Mouse (Mus musculus) neural tube, embryonic 14.5 days (tissue): Measurements from ENCODE around the gene Rraga. TPM values are rescaled to one million over a fixed set of nuclear protein-coding genes. Genes with fewer than 3 reads are reported as not detected.

Experiments used
- ATAC-seq: fragments of 200-750 bp; cut with Nextera tagmentation; 2 replicates; pipeline ENCODE4 v1.8.0; 2017; ENCODE audit warnings: low read depth, mild to moderate bottlenecking, moderate TSS enrichment, moderate library complexity
- H3K27ac ChIP-seq: fragments of 300-500 bp; sonication (generic); 2 replicates; pipeline ENCODE4 v1.5.1; 2014; ENCODE audit warnings: low read depth, mild to moderate bottlenecking, control low read depth, low read length, moderate library complexity, mixed read lengths
- H3K27me3 ChIP-seq: fragments of 300-500 bp; sonication (generic); 2 replicates; pipeline ENCODE4 v1.6.1; 2014; ENCODE audit warnings: low read length; ENCODE audit not compliant: control insufficient read depth, insufficient read depth
- H3K36me3 ChIP-seq: fragments of 300-500 bp; sonication (generic); 2 replicates; pipeline ENCODE4 v1.6.1; 2014; ENCODE audit warnings: low read length, mixed read lengths; ENCODE audit not compliant: control insufficient read depth, insufficient read depth
- H3K4me1 ChIP-seq: fragments of 300-500 bp; sonication (generic); 2 replicates; pipeline ENCODE4 v1.6.1; 2014; ENCODE audit warnings: low read length; ENCODE audit not compliant: control insufficient read depth, insufficient read depth
- H3K4me2 ChIP-seq: fragments of 300-500 bp; sonication (generic); 2 replicates; pipeline ENCODE4 v1.6.1; 2014; ENCODE audit warnings: mild to moderate bottlenecking, low read depth, low read length, control low read depth
- H3K4me3 ChIP-seq: fragments of 300-500 bp; sonication (generic); 2 replicates; pipeline ENCODE4 v1.5.1; 2014; ENCODE audit warnings: low read depth, low read length, control low read depth, mixed read lengths
- H3K9ac ChIP-seq: fragments of 300-500 bp; sonication (generic); replicated peaks from 2 replicates; pipeline ENCODE4 v1.6.1; 2014; ENCODE audit warnings: low read depth, mild to moderate bottlenecking, control low read depth, low read length, mixed read lengths
- H3K9me3 ChIP-seq: fragments of 300-500 bp; sonication (generic); 2 replicates; pipeline ENCODE4 v1.6.1; 2016; ENCODE audit warnings: low read length; ENCODE audit not compliant: control insufficient read depth
- WGBS: fragments of 180-500 bp; shearing (Covaris S2); extraction: QIAGEN DNeasy Blood & Tissue Kit; methylation state at CpG from one replicate; pipeline ENCODE4 v1.1.7; 2014; 5-methylcytosine and 5-hydroxymethylcytosine counted together
- polyA plus RNA-seq: library from polyadenylated mRNA; unstranded; fragments of >200 nt; fragmentation: Nextera tagmentation; extraction: Ambion mirVana; gene quantifications from 2 replicates; pipeline ENCODE4 v1.2.1, GENCODE M21; 2014

Gene Rraga
- 135 and 154 TPM in 2 replicates for polyA plus RNA-seq

GRCm38 (mm10) chr4:86575283-86575983, at the start of gene Rraga:
Rraga (plus strand) TSS chr4:86575668.
- WGBS: under 1% methylated on average over 53 of the region's 53 CpGs
- Histone ChIP-seq H3K36me3 (peaks cover 3% of the 10 kb centered on the region; the same call in 1 of the 2 replicates), H3K4me2 (peak within 1 kb of the TSS; percentile 67), H3K27ac (peak within 1 kb of the TSS; percentile 96), H3K9me3 (no peaks in the 10 kb centered on the region), H3K27me3 (no peaks in the 10 kb centered on the region), H3K9ac (peak within 1 kb of the TSS; percentile 89), H3K4me3 (peak within 1 kb of the TSS; percentile 68), H3K4me1 (peaks cover 19% of the 10 kb centered on the region; the same call in 1 of the 2 replicates)
- peak; percentile 98 for ATAC-seq

GRCm38 (mm10) chr4:86527162-86528136, 48.0 kb upstream of the Rraga start:
- Histone ChIP-seq H3K27ac (no peak overlapping the region), H3K4me3 (no peak overlapping the region), H3K36me3 (no peaks in the 10 kb centered on the region), H3K9ac (no peak overlapping the region), H3K4me2 (no peak overlapping the region), H3K4me1 (no peaks in the 10 kb centered on the region), H3K9me3 (no peaks in the 10 kb centered on the region), H3K27me3 (no peaks in the 10 kb centered on the region)
- WGBS: 75% methylated on average over 11 of the region's 11 CpGs
- ATAC-seq: no peak

GRCm38 (mm10) chr4:86529161-86529560, 46.3 kb upstream of the Rraga start:
- Histone ChIP-seq H3K9ac (no peak overlapping the region), H3K4me2 (no peak overlapping the region), H3K36me3 (no peaks in the 10 kb centered on the region), H3K27ac (no peak overlapping the region), H3K4me1 (no peaks in the 10 kb centered on the region), H3K27me3 (no peaks in the 10 kb centered on the region), H3K9me3 (no peaks in the 10 kb centered on the region), H3K4me3 (no peak overlapping the region)
- WGBS: 60% methylated on average over 6 of the region's 6 CpGs
- ATAC-seq: no peak

- 63% methylated on average over 8 of the region's 8 CpGs for WGBS
- Histone ChIP-seq H3K9me3 (no peaks in the 10 kb centered on the region), H3K4me2 (no peak overlapping the region), H3K4me3 (no peak overlapping the region), H3K36me3 (no peaks in the 10 kb centered on the region), H3K4me1 (no peaks in the 10 kb centered on the region), H3K27ac (no peak overlapping the region), H3K9ac (no peak overlapping the region), H3K27me3 (no peaks in the 10 kb centered on the region)
- ATAC-seq: peak; percentile 58; the same call in 1 of the 2 replicates
These were observed 41.9 kb upstream of the Rraga start for GRCm38 (mm10) chr4:86533406-86534090.

GRCm38 (mm10) chr4:86534091-86534481, 41.4 kb upstream of the Rraga start:
- no peaks in the 10 kb centered on the region for H3K9me3 ChIP-seq
- 67% methylated on average over 5 of the region's 5 CpGs for WGBS
- H3K9ac ChIP-seq: no peak overlapping the region
- H3K27ac ChIP-seq: no peak overlapping the region
- ATAC-seq: no peak
- no peaks in the 10 kb centered on the region for H3K27me3 ChIP-seq
- no peak overlapping the region for H3K4me3 ChIP-seq
- no peaks in the 10 kb centered on the region for H3K36me3 ChIP-seq
- H3K4me1 ChIP-seq: no peaks in the 10 kb centered on the region
- H3K4me2 ChIP-seq: no peak overlapping the region

GRCm38 (mm10) chr4:86537972-86538371, 37.5 kb upstream of the Rraga start:
- H3K27ac ChIP-seq: no peak overlapping the region
- H3K4me3 ChIP-seq: no peak overlapping the region
- H3K9me3 ChIP-seq: no peaks in the 10 kb centered on the region
- H3K4me1 ChIP-seq: no peaks in the 10 kb centered on the region
- H3K36me3 ChIP-seq: no peaks in the 10 kb centered on the region
- ATAC-seq: no peak
- H3K9ac ChIP-seq: no peak overlapping the region
- 48% methylated on average over 4 of the region's 4 CpGs for WGBS
- H3K4me2 ChIP-seq: no peak overlapping the region
- no peaks in the 10 kb centered on the region for H3K27me3 ChIP-seq

- no peaks in the 10 kb centered on the region for H3K9me3 ChIP-seq
- H3K4me1 ChIP-seq: peaks cover 5% of the 10 kb centered on the region; the same call in 1 of the 2 replicates
- ATAC-seq: no peak
- no peak overlapping the region for H3K27ac ChIP-seq
- no peaks in the 10 kb centered on the region for H3K36me3 ChIP-seq
- H3K4me2 ChIP-seq: no peak overlapping the region
- no peak overlapping the region for H3K9ac ChIP-seq
- 94% methylated on average over 5 of the region's 5 CpGs for WGBS
- no peaks in the 10 kb centered on the region for H3K27me3 ChIP-seq
- H3K4me3 ChIP-seq: no peak overlapping the region
These were observed 36.5 kb upstream of the Rraga start for GRCm38 (mm10) chr4:86538936-86539335.

- H3K4me1 ChIP-seq: peaks cover 13% of the 10 kb centered on the region
- no peak overlapping the region for H3K4me2 ChIP-seq
- H3K27me3 ChIP-seq: no peaks in the 10 kb centered on the region
- no peak overlapping the region for H3K9ac ChIP-seq
- H3K4me3 ChIP-seq: no peak overlapping the region
- H3K9me3 ChIP-seq: no peaks in the 10 kb centered on the region
- 75% methylated on average over 1 of the region's 1 CpGs for WGBS
- no peak for ATAC-seq
- no peak overlapping the region for H3K27ac ChIP-seq
- no peaks in the 10 kb centered on the region for H3K36me3 ChIP-seq
These were observed 33.9 kb upstream of the Rraga start for GRCm38 (mm10) chr4:86541573-86541972.
